Mouse (Mus musculus) left cerebral cortex, postnatal 14 days (tissue): ENCODE measurements around the gene Slc27a3. TPM values are rescaled to one million over a fixed set of nuclear protein-coding genes. Genes with fewer than 3 reads are reported as not detected.

Source experiments
- DNase-seq, 2 experiments: peaks; one replicate each; pipeline ENCODE4 v3.0.0; 2021 to 2022; ENCODE audit warnings: low spot score in 2 of 2, mixed read lengths in 1 of 2
- intact Hi-C: fragments of 180-260 bp; cut with DNase I; formaldehyde crosslinking; loops from one replicate; pipeline ENCODE4 v1.15.1; 2025
- total RNA-seq, 2 experiments: library from RNA; stranded (reverse); gene quantifications; 2 replicates each; pipeline ENCODE4 v1.2.3; 2021

The Slc27a3 gene
- total RNA-seq, 2 experiments from 2014 or later: 5.1 to 6.2 TPM

DNA sequence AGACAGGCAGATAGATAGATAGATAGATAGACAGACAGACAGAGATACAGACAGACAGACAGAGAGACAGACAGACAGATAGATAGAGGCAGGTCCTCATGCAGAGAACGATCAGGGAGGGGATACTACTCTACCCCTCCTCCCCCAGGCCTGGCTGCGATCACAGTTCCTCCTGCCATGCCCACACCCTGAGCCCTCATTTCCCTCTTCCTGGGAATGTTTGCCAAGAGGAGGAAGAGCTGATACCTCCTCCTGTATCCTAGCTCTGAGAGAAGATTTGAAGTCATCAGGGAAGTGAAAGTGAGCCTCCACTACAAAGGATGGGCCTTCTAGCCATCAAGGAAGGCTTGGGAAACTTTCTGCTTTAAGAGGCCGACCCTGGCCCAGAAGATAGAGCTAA is 5.9 kb upstream of the Slc27a3 start:
- no peak for DNase-seq
- intact Hi-C loops: no loop called here

DNA sequence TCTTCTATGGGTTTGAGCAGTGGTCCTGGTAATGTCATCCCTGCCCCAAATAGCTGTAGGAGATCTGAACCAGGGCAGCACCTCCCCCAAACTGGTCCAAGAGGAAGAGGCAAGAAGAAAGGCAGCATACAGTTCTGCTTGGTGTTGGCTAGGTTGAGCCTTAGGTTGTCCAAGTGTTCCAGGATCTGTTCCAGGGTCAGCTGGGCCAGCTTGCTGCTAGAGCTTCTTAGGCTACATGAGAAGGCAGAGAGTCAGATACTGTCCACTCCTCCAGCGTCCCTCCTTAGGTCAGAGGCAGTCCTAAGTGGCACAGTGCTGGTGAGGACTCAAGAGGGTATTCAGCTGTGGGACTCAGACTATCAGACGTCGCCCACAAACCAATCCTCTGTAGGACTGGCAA is 2.9 kb upstream of the Slc27a3 start:
- DNase-seq: no peak
- intact Hi-C loops: no loop called here

DNA sequence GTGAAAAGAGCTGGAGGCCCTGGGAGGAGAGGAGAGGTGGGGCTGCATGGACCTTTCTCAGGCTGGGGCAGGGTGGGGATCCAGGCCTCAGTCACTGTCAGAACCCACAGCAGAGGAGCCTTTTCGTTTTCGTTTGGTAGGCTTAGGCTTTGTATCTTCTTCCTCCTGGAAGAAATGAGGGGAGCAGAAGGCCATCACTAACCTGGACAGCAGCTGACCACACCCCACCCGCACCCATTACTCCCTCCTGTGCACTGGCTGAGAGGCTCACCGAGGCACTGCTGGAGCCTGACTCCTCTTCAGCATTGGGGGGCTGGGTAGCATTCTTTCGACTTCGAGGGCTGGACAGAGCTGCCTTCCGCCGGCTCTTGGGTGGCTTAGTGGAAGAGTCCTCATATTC is 2.2 kb upstream of the Slc27a3 start:
- no peak for DNase-seq
- intact Hi-C loops: no loop called here

DNA sequence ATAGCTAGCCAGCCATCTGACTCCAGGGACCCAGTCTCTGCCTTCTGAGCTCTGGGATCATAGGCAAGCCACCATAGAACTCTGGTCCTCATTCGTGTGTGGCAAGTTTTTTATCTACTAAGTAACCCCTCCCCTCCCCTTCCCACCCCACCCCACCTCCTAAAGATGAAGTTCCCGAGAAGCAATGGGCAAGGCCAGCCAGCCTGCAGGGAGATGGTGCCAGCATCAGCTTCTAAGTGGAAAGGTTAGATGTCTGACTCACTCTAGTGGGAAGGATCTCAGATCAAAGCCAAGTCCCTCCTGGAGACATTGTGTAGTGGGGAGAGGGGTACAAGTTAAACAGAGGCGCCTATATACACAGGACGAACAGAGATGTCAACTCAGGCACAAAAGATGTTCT is 1.3 kb upstream of the Slc27a3 start:
- intact Hi-C loops: no loop called here
- DNase-seq: no peak

DNA sequence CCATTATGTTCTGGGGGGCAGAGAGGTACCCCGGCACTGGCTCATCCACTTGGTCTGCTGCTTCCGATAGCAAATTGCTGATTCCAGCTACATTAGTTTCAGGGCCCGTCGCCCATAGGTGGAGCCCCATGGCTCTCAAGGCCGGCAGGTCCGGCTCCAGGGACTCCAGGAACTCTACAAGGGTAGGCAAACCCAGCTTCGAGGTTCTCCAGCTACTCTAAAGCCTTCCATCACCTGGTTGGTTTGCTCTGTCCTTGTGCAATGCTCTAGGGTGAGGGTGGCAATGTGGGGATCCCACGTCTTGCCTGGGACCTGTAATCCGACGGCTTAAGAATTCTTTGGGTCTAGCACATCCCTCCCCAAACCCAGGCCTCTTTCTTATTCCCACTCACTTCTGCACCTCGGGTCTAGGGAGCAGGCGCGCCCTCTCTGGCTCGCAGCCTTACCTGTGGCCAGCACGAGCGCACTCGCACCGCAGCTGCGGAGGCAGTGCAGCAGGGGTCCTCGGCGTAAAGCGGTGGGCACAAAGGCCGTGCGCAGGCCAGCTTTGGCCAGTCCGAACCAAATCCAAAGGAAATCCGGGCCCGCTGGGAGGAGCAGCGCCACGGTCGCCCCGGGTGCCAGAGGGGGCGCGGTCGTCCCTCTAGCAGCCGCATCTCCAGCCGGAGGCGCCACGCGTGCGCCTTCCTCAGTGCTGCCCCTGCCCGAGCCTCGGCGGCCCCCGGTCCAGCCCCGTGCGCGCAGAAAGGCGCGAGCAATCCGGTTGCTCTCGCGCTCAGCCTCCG is 820 bp downstream of the Slc27a3 start:
- peak in 1 of 2 experiments; percentile 33 for DNase-seq
- intact Hi-C loops: no loop called here

- intact Hi-C loops: no loop called here
- no peak for DNase-seq
Observed at GRCm38 (mm10) chr3:90388192-90388591, 1.5 kb downstream of the Slc27a3 start.

DNA sequence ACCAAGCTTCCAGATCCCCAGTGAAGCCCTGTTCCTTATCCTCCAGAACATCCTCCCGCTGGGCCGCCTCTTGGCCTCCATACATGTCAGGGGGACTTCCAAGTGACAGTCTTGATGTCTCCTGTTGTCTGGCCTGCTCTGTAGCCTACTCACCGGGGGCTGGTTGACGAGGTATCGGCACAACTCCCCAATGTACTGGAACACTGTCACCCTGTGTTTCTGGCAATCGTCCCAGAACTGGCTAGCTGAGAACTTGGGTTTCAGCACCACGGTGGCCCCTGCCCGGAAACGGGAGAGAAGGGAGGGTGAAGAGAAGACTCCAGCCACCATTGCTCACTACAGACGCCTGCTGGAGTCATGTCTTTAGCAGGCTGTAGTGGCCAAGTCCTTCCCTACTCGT is 2.3 kb downstream of the Slc27a3 start:
- intact Hi-C loops: no loop called here
- DNase-seq: peak; percentile 46 to 70

GRCm38 (mm10) chr3:90386817-90387216 is 2.9 kb downstream of the Slc27a3 start:
- DNase-seq: no peak
- intact Hi-C loops: no loop called here

DNA sequence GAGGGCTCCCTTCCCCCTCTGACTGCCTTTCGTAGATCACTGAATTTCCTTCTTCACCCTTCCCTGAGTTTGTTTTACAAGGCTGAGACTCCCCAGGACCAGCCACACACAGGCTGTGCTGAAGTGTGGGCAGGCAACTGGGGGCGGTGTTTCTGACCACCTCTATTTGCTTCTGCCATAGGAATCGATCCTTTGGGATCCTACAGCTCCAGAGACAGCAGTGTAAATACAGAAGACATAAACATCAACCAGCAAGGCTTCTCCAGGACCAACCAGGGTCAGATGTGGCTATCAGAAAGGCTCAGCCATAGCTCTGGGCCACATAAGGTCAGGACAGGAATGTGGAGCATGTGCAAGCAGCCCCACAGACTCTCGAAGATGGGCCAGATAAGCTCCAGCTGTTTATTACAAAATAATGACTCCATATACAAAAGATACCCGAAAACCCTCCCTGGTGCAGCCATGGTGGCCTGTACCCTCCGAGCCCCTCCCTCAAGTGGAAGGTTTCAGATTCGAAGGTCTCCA is 4.8 kb downstream of the Slc27a3 start:
- DNase-seq: no peak
- intact Hi-C loops: no loop called here

- no peak for DNase-seq
- intact Hi-C loops: no loop called here
Observed at GRCm38 (mm10) chr3:90383690-90384089, 6.0 kb downstream of the Slc27a3 start.

DNA sequence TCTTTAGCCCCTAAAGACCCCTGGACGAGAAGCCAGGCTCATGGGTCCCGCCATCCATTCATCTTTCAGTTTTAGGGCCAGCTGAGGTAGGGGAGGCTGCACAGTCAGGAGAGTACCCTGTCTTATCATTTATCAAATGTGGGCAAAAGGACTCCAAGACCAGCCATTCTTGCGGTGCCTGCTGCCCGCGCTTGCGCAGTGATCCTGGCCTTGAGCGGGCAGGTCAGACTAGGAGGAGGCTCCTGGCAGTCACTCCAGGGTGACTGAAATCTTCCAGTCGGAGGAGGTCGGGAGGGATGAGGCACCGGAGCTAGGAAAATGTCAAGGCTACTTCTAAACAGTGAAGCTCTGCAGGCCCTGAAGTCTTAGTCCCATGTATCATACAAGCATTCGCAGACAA is 8.0 kb downstream of the Slc27a3 start:
- intact Hi-C loops: no loop called here
- no peak for DNase-seq

DNA sequence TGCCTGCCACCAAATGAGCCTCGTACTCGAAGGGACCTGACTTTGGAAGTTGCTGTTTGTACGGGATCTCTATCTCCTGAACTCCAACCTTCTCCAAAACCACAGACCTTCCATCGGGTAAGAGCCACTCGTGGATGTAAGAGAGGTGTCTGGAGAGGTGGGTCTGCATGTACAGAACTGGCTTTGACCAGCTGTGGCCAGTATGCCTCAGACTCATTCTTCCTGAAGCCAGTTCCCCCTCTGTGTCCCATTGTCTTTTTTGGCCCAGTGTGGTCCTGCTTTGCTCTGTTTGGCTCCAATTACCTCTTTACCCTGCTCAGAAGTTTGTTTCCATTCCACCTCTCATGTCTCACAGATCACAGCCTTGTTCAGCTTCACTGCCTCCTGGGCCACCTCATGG is 11.2 kb downstream of the Slc27a3 start:
- intact Hi-C loops: no loop called here
- no peak for DNase-seq

DNA sequence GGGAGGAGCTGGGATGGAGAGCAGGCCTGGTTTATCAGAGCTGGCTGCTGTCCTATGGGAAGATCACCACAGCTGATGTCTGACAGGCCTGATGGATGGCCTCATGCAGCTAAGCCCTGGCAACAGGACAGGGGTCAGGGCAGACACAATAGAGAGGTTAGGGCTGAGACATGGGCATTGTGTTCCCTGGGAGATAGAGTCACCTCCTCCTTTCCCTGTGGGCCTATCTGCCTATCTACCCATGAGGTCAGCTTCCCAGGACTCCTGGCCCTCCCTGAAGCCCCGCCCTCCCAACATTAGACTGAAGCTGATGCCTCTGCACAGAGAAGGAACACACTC is 13.5 kb downstream of the Slc27a3 start:
- intact Hi-C loops: no loop called here
- no peak for DNase-seq

- no peak for DNase-seq
- intact Hi-C loops: no loop called here
Observed at GRCm38 (mm10) chr3:90375562-90376246, 14.0 kb downstream of the Slc27a3 start.

DNA sequence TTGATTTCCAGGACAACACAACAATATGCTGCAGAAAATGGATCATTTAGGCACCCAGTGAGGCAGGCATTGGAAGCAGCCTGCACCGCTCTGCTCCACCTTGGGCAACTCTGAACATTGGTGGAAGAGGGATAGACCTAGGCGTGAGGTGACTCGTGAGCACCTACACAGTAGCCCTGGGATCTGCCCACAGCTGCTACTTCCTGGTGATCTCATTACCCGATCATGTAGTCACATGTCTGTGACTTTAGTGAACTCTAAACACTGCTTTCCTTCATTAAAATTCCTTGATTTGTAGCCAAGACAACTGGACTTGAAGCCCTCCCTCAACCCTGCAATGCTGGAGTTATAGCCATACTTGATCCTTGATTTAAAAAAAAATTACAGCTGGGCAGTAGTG is 15.4 kb downstream of the Slc27a3 start:
- DNase-seq: no peak
- intact Hi-C loops: loop anchor here (5.0 kb wide), 3 partner anchors 82 to 152 kb away; partner anchors contain the start of genes Dennd4b and Gatad2b

GRCm38 (mm10) chr3:90373432-90374028 is 16.2 kb downstream of the Slc27a3 start:
- intact Hi-C loops: loop anchor here (5.0 kb wide), 3 partner anchors 81 to 151 kb away; partner anchors contain the start of genes Dennd4b and Gatad2b
- peak; percentile 93 for DNase-seq

GRCm38 (mm10) chr3:90372817-90373216 is 16.9 kb downstream of the Slc27a3 start:
- intact Hi-C loops: loop anchor here (5.0 kb wide), 3 partner anchors 81 to 151 kb away; partner anchors contain the start of genes Dennd4b and Gatad2b
- no peak for DNase-seq

GRCm38 (mm10) chr3:90371857-90372256 is 17.9 kb downstream of the Slc27a3 start:
- DNase-seq: no peak
- intact Hi-C loops: loop anchor here (5.0 kb wide), 3 partner anchors 80 to 150 kb away; partner anchors contain the start of genes Dennd4b and Gatad2b

DNA sequence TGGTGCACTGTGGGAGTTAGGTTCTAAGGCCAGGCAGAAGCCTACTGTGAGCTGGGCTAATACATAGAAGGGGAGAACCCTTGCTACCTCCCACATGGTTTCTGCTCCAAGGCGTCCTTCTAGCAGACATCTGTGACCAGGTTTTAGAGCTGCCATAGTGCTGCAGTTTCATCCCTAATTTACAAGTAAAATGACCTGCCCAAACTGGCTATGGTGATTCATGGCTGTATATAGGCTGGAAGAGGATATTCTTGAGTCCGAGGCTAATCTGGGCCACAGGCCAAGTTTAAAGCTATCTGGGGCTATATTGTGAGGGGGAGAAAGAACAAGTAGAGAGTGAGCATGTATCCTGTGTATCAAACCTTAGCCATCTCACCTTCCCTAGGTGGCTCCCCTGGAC is 20.7 kb downstream of the Slc27a3 start:
- DNase-seq: peak; percentile 61 to 65

DNA sequence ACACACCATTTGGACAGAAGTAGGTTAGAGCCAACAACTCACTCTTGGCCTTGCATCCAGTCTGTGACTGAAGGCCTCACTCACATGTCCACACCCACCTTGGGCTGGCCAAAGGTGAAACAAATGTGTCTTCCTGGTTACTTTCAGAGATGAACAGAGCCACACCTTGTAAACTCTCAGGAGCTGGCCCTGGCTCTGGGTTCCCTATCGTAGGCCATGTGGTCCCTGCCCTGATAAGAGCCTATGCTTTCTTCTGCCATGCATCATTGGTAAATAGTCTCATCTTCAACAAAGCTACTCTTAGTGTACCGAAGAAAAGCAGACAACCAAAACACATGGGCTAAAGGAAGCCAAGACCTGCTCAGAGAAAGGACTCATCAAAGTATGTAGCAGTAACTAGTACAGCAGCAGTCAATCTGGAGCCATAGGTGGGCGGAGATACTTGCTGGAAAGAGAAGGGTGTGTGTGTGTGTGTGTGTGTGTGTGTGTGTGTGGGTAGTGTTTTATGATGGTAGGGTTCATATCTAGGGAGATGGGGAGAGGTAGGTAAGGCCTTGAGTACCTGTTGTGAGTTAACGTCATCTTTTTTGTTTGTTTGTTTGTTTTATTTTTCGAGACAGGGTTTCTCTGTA is 22.6 kb downstream of the Slc27a3 start:
- DNase-seq: no peak
- intact Hi-C loops: no loop called here

More for the DNA sequence above, 20.7 kb downstream of the Slc27a3 start:
- intact Hi-C loops: no loop called here
